Mouse (Mus musculus) stomach, embryonic 15.5 days (tissue): ENCODE data around the gene Mctp1. TPM values are rescaled to one million over a fixed set of nuclear protein-coding genes. Genes with fewer than 3 reads are reported as not detected.
"Not testable (repeated sequence)": the region's sequence is repeated elsewhere in the genome, so short reads cannot be mapped to it uniquely, and the experiment has no call there.

Experiments used
- ATAC-seq: fragments of 200-750 bp; cut with Nextera tagmentation; 2 replicates; pipeline ENCODE4 v1.8.0; 2017; ENCODE audit warnings: low read depth, moderate number of reproducible peaks, moderate TSS enrichment; ENCODE audit not compliant: insufficient read depth, low FRiP score
- H3K27ac ChIP-seq: fragments of 300-500 bp; sonication (generic); 2 replicates; pipeline ENCODE4 v1.5.1; 2015; ENCODE audit warnings: mild to moderate bottlenecking, inconsistent platforms
- H3K27me3 ChIP-seq: fragments of 300-500 bp; sonication (generic); replicated peaks from 2 replicates; pipeline ENCODE4 v1.6.1; 2015; ENCODE audit warnings: inconsistent platforms
- H3K36me3 ChIP-seq: fragments of 300-500 bp; sonication (generic); 2 replicates; pipeline ENCODE4 v1.6.1; 2015; ENCODE audit warnings: inconsistent platforms
- H3K4me1 ChIP-seq: fragments of 300-500 bp; sonication (generic); 2 replicates; pipeline ENCODE4 v1.6.1; 2015; ENCODE audit warnings: inconsistent platforms
- H3K4me2 ChIP-seq: fragments of 300-500 bp; sonication (generic); 2 replicates; pipeline ENCODE4 v1.6.1; 2015; ENCODE audit warnings: mild to moderate bottlenecking, inconsistent platforms
- H3K4me3 ChIP-seq: fragments of 300-500 bp; sonication (generic); replicated peaks from 2 replicates; pipeline ENCODE4 v1.5.1; 2015; ENCODE audit warnings: inconsistent platforms
- H3K9ac ChIP-seq: fragments of 300-500 bp; sonication (generic); 2 replicates; pipeline ENCODE4 v1.6.1; 2015; ENCODE audit warnings: inconsistent platforms
- H3K9me3 ChIP-seq: fragments of 300-500 bp; sonication (generic); 2 replicates; pipeline ENCODE4 v1.6.1; 2016; ENCODE audit warnings: inconsistent platforms
- WGBS: fragments of 180-500 bp; shearing (Covaris S2); methylation state at CpG from one replicate; pipeline ENCODE4 v1.1.7; 2015; 5-methylcytosine and 5-hydroxymethylcytosine counted together
- polyA plus RNA-seq: library from polyadenylated mRNA; unstranded; fragments of >200 nt; fragmentation: Nextera tagmentation; extraction: Ambion mirVana; gene quantifications from 2 replicates; pipeline ENCODE4 v1.2.1, GENCODE M21; 2015

Mctp1 gene
- polyA plus RNA-seq, 1 experiment from 2014 or later: 1.6 TPM

GRCm38 (mm10) chr13:76421075-76421474 is 36.7 kb downstream of the Mctp1 start:
- ATAC-seq: no peak; the same call in 1 of the 2 replicates
- H3K4me2 ChIP-seq: no peak overlapping the region

DNA sequence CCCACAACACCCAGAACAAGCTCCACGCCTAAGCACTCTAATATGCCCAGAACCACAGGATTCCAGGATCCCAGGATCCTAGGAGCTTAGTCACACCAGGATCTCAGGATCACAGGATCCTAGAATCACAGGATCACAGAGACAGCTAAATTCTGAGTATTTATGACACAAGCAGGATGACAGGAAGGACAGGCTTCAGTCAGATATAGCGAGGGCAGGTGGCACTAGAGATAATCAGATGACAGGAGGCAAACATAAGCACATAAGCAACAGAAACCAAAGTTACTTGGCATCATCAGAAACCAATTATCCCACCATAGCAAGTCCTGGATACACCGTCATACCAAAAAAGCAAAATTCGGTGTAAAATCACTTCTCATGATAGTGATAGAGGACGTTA is 37.8 kb downstream of the Mctp1 start:
- no peaks in the 10 kb centered on the region for H3K4me1 ChIP-seq
- no peak overlapping the region for H3K4me3 ChIP-seq
- H3K27me3 ChIP-seq: no peaks in the 10 kb centered on the region
- no peaks in the 10 kb centered on the region for H3K9me3 ChIP-seq
- H3K27ac ChIP-seq: no peak overlapping the region
- no peak overlapping the region for H3K9ac ChIP-seq
- WGBS: 77% methylated on average over 5 of the region's 5 CpGs
- H3K36me3 ChIP-seq: no peaks in the 10 kb centered on the region
- H3K4me2 ChIP-seq: no peak overlapping the region
- no peak for ATAC-seq

More at GRCm38 (mm10) chr13:76421075-76421474, 36.7 kb downstream of the Mctp1 start:
- Histone ChIP-seq H3K27me3 (no peaks in the 10 kb centered on the region), H3K27ac (no peak overlapping the region), H3K36me3 (no peaks in the 10 kb centered on the region), H3K9me3 (no peaks in the 10 kb centered on the region), H3K9ac (no peak overlapping the region), H3K4me3 (no peak overlapping the region), H3K4me1 (no peaks in the 10 kb centered on the region)
- 92% methylated on average over 1 of the region's 1 CpGs for WGBS

DNA sequence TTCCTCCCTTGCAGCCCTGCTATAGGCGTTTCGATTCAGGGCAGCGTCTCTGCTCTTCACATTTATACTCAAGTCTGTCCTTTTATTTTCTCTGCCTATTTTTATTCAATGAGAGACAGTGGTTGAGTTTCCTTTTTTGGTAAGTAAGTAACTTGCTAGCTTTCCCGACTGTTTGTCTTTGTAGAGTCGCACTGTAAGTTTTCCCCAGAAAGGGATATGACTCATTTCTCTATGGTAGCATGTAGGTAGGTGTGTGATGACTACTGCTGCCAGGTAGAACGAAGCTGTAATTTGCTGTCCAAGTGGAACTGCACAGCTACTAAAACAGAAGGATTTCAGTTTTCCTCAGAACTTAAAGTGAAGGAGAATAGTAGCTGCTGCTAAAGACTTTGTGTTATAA is 45.1 kb downstream of the Mctp1 start:
- Histone ChIP-seq H3K36me3 (no peaks in the 10 kb centered on the region), H3K27ac (no peak overlapping the region), H3K4me1 (no peaks in the 10 kb centered on the region), H3K9me3 (no peaks in the 10 kb centered on the region), H3K4me2 (no peak overlapping the region), H3K27me3 (no peaks in the 10 kb centered on the region), H3K4me3 (no peak overlapping the region), H3K9ac (no peak overlapping the region)
- whole genome bisulfite sequencing: 68% methylated on average over 6 of the region's 6 CpGs
- no peak for ATAC-seq

DNA sequence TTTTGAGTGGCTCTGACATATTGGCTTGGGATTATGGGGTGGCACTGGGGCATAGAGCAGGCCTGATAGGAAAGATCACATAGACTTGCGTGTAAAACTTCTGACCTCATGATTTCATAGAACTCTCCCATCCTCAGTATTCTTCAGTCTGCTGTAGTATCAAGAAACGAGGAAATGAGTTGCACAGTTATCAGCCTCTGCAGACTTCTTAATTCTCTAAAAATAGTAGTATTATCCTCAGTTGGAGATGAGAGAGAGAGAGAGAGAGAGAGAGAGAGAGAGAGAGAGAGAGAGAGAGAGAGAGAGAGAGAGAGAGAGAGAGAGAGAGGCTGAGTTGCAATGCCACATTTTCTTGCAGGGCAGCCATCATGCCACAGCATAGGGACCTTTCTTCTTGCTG is 45.6 kb downstream of the Mctp1 start:
- no peaks in the 10 kb centered on the region for H3K4me1 ChIP-seq
- WGBS: 75% methylated on average over 2 of the region's 2 CpGs
- H3K9me3 ChIP-seq: no peaks in the 10 kb centered on the region
- H3K27ac ChIP-seq: no peak overlapping the region
- H3K27me3 ChIP-seq: no peaks in the 10 kb centered on the region
- H3K36me3 ChIP-seq: no peaks in the 10 kb centered on the region
- no peak for ATAC-seq
- no peak overlapping the region for H3K4me2 ChIP-seq
- no peak overlapping the region for H3K9ac ChIP-seq
- no peak overlapping the region for H3K4me3 ChIP-seq

DNA sequence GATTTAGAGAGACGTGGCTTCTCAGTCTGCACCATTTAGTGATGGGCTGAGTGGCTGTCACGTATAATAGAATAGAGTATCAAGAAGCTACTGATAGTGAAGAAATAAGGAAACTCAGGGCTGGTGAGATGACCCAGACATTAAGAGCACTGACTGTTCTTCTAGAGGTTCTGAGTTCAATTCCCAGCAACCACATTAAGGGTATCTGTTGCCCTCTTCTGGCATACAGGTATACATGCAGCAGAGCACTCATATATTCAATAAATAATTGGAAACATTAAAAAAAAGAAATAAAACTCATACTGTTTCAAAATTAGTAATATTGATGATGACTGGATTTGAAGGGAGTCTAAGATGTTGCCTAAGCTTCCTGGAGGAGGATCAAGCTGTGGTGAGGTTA is 47.6 kb downstream of the Mctp1 start:
- ATAC-seq: no peak

DNA sequence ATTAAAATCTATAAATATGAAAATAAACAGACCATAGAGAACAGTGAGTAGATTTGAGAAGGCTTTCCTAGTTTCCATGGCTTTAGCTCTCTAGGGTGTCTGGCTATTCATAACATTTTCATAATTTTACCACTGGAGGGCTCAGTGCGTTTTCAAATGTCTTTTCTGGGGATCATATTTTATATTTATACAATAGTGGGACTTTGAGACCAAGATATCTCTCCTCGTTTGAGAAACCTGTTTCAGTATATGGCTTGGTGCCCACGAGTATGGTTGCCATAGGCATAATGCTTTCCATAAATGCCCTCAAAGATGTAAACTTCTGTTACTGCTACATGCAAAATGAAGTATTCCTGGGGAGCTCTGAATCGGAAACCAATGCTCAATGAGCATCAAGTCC is 49.1 kb downstream of the Mctp1 start:
- WGBS: 80% methylated on average over 4 of the region's 4 CpGs
- Histone ChIP-seq H3K9ac (no peak overlapping the region), H3K36me3 (no peaks in the 10 kb centered on the region), H3K4me1 (no peaks in the 10 kb centered on the region), H3K27ac (no peak overlapping the region), H3K4me3 (no peak overlapping the region), H3K9me3 (no peaks in the 10 kb centered on the region), H3K27me3 (no peaks in the 10 kb centered on the region), H3K4me2 (no peak overlapping the region)
- ATAC-seq: no peak

More for the DNA sequence above, 47.6 kb downstream of the Mctp1 start:
- Histone ChIP-seq H3K27me3 (no peaks in the 10 kb centered on the region), H3K27ac (no peak overlapping the region), H3K9me3 (no peaks in the 10 kb centered on the region), H3K36me3 (no peaks in the 10 kb centered on the region), H3K9ac (no peak overlapping the region), H3K4me3 (no peak overlapping the region), H3K4me2 (no peak overlapping the region), H3K4me1 (no peaks in the 10 kb centered on the region)
- WGBS: 87% methylated on average over 2 of the region's 2 CpGs

DNA sequence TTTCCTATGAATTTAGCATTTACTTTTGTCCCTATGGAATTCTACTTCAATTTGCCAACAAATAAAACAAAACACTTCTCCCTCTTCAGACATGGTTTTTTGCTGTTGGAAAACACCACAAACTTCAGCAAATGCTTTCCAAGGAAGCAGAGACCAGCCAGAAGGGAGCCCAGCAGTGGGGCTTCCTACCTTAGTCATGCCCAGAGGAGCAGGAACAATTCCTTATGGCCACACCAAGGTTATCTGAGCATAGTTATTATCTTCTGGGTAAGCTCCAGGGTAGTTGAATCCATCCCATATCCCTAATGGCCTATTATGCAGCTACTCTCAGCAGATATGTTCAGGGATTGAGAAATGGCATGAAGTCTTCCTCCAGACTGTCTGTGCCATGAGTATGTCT is 52.1 kb downstream of the Mctp1 start:
- H3K36me3 ChIP-seq: no peaks in the 10 kb centered on the region
- no peaks in the 10 kb centered on the region for H3K27me3 ChIP-seq
- no peak overlapping the region for H3K27ac ChIP-seq
- ATAC-seq: no peak
- H3K4me2 ChIP-seq: no peak overlapping the region
- H3K4me1 ChIP-seq: no peaks in the 10 kb centered on the region
- H3K4me3 ChIP-seq: no peak overlapping the region
- H3K9me3 ChIP-seq: no peaks in the 10 kb centered on the region
- no peak overlapping the region for H3K9ac ChIP-seq

DNA sequence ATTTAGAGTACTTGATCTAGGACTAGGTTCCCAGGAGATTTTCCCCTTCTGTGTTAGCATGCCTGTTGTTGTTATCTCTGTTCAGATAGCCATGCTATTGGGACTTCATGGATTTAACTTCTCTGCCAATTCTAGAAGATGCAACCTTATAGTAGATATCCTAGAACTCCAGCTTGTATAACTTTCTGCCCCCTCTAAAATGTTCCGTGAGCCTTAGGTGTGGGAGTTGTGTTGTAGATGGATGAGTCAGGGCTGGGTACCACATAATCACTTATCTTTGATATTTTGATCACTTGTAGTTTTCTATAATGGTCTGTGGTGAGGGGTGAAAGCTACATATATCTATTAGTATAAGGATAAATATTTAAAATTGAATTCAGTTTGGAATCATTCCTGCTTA is 54.4 kb downstream of the Mctp1 start:
- Histone ChIP-seq H3K27ac (no peak overlapping the region), H3K4me1 (no peaks in the 10 kb centered on the region), H3K9ac (no peak overlapping the region), H3K4me3 (no peak overlapping the region), H3K36me3 (no peaks in the 10 kb centered on the region), H3K4me2 (no peak overlapping the region), H3K27me3 (no peaks in the 10 kb centered on the region), H3K9me3 (no peaks in the 10 kb centered on the region)
- ATAC-seq: no peak
- WGBS: 83% methylated on average over 1 of the region's 1 CpGs

DNA sequence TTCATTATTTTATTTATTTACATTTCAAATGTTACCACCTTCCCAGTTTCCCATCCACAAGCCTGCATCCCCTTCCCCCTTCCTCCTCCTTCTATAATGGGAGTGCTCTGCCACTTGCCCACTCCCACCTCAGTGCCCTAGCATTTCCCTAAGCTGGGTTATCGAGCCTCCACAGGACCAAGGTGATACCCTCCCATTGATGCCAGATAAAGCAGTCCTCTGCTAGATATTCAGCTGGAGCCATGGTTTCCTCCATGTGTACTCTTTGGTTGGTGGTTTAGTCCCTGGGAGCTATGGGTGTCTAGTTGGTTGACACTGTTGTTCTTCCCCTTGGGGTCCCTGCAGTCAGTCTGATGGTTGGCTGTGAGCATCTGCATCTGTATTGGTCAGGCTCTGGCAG is 61.7 kb downstream of the Mctp1 start:
- Histone ChIP-seq H3K27ac (no peak overlapping the region), H3K9me3 (no peaks in the 10 kb centered on the region), H3K9ac (no peak overlapping the region), H3K36me3 (no peaks in the 10 kb centered on the region), H3K4me2 (no peak overlapping the region), H3K4me1 (no peaks in the 10 kb centered on the region), H3K4me3 (no peak overlapping the region), H3K27me3 (no peaks in the 10 kb centered on the region)
- 72% methylated on average over 1 of the region's 1 CpGs for WGBS
- no peak for ATAC-seq

GRCm38 (mm10) chr13:76447528-76447927 is 63.2 kb downstream of the Mctp1 start:
- ATAC-seq: no peak

GRCm38 (mm10) chr13:76451526-76451925 is 67.2 kb downstream of the Mctp1 start:
- not testable (repeated sequence) for H3K9ac ChIP-seq, H3K27me3 ChIP-seq, H3K4me1 ChIP-seq, H3K4me2 ChIP-seq, H3K36me3 ChIP-seq, H3K4me3 ChIP-seq, H3K9me3 ChIP-seq, H3K27ac ChIP-seq, ATAC-seq
- WGBS: 71% methylated on average over 3 of the region's 3 CpGs

More at GRCm38 (mm10) chr13:76447528-76447927, 63.2 kb downstream of the Mctp1 start:
- no peaks in the 10 kb centered on the region for H3K4me1 ChIP-seq
- no peak overlapping the region for H3K4me2 ChIP-seq
- no peaks in the 10 kb centered on the region for H3K27me3 ChIP-seq
- H3K27ac ChIP-seq: no peak overlapping the region
- no peak overlapping the region for H3K9ac ChIP-seq
- no peaks in the 10 kb centered on the region for H3K9me3 ChIP-seq
- no peaks in the 10 kb centered on the region for H3K36me3 ChIP-seq
- no peak overlapping the region for H3K4me3 ChIP-seq
- WGBS: 83% methylated on average over 1 of the region's 1 CpGs

DNA sequence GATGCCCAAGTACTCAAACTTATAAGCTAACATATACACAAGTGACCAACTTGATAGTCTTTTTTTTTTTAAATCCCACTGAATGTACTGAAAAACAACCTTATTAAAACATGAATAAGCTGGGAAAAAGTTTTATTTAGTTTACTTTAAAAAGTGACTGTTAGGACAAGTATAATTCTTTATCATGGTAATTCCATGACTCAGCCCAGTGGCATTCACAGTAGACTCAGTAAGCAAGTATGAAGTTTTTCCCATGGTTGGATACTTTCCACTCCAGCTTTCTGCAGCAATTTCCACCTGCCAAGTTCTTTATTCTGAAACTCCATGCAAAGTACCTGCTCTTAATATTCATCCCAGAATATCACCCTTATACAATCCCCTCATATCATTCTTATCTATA is 97.3 kb downstream of the Mctp1 start:
- ATAC-seq: no peak
- H3K27me3 ChIP-seq: no peaks in the 10 kb centered on the region

DNA sequence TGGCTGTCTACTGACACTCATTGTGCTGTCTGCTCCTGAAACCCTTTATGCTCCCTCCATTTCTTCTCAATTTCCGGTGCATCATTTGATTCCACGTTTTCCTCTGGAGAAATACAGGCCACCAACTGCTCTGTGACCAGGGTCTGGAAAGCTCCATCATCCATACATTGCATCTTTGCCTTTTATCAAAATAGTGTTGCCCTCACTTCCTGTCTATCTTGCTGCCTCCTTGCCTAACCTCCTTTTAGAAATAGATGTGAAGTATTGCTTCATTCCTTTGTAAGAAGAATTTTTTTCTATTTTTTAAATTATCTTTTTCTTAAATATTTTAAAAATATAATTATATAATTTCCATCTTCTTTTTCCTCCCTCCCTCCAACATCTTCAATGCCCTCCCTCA is 98.7 kb downstream of the Mctp1 start:
- H3K4me1 ChIP-seq: 0 out of 2 replicates have a peak, but pooled peaks cover 4% of the 10 kb centered on the region
- no peaks in the 10 kb centered on the region for H3K9me3 ChIP-seq
- H3K4me2 ChIP-seq: no peak overlapping the region
- H3K9ac ChIP-seq: no peak overlapping the region
- H3K27ac ChIP-seq: no peak overlapping the region
- WGBS: 82% methylated on average over 2 of the region's 2 CpGs
- no peak overlapping the region for H3K4me3 ChIP-seq
- no peaks in the 10 kb centered on the region for H3K36me3 ChIP-seq
- no peak for ATAC-seq
- no peaks in the 10 kb centered on the region for H3K27me3 ChIP-seq

More for the DNA sequence above, 97.3 kb downstream of the Mctp1 start:
- H3K9me3 ChIP-seq: no peaks in the 10 kb centered on the region
- no peaks in the 10 kb centered on the region for H3K36me3 ChIP-seq
- no peak overlapping the region for H3K27ac ChIP-seq
- no peak overlapping the region for H3K9ac ChIP-seq
- H3K4me1 ChIP-seq: 0 out of 2 replicates have a peak, but pooled peaks cover 4% of the 10 kb centered on the region
- no peak overlapping the region for H3K4me3 ChIP-seq
- H3K4me2 ChIP-seq: no peak overlapping the region
